Mouse (Mus musculus) cortical plate, adult 2 months (tissue): ENCODE measurements at regions not wholly inside any gene's neighbourhood (a gene's known extent, or its start where the extent isn't known, plus 50 kb on each side); places are given as distances from the start of the nearest gene placed in this dataset.
"Not testable (repeated sequence)": the region's sequence is repeated elsewhere in the genome, so short reads cannot be mapped to it uniquely, and the experiment has no call there.

Experiments used
- H3K27ac ChIP-seq: fragments of 200-500 bp; 2 replicates; pipeline ENCODE4 v1.5.1; 2012; ENCODE audit warnings: low read length, control low read depth, inconsistent platforms; ENCODE audit not compliant: insufficient read depth
- H3K4me1 ChIP-seq: fragments of 200-500 bp; 2 replicates; pipeline ENCODE4 v1.6.1; 2011; ENCODE audit warnings: low read length; ENCODE audit not compliant: control insufficient read depth, insufficient read depth
- H3K4me3 ChIP-seq: fragments of 200-500 bp; 2 replicates; pipeline ENCODE4 v1.5.1; 2011; ENCODE audit warnings: mild to moderate bottlenecking, low read length, control low read depth; ENCODE audit not compliant: insufficient read depth
- CTCF ChIP-seq: fragments of 200-500 bp; IDR thresholded peaks from 2 replicates; pipeline ENCODE4 v1.5.1; 2011; ENCODE audit warnings: mild to moderate bottlenecking, control low read depth, low read length; ENCODE audit not compliant: insufficient read depth; ENCODE audit errors: extremely low read depth
- POLR2A ChIP-seq: fragments of 200-500 bp; IDR thresholded peaks from 2 replicates; pipeline ENCODE4 v1.6.1; 2011; ENCODE audit warnings: mild to moderate bottlenecking, low read length, control low read depth; ENCODE audit not compliant: insufficient read depth; ENCODE audit errors: extremely low read depth

DNA sequence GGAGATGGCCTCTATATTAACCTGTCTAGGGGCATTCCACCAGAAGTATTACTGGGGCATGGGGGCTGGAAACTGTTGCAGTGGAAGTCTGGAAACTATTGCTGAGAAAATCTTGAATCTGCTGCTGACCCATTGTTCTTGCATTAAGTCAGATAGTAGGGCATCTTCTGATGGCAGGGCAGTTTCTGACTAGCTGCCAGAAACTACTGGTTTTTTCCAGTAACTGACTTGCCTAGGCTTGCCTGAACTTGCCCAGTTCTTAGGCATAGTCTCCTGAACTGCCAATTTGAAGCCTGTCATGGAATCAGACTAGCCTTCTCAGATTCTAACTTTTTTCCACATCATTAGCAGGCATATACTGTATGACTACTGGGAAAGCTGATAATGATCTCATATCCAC lies 97.3 kb upstream of the Trim24 start:
- H3K4me3 ChIP-seq, result no peak overlapping the region
- no peak for TF ChIP-seq CTCF
- TF ChIP-seq POLR2A, result no peak
- no peak overlapping the region for H3K27ac ChIP-seq
- H3K4me1 ChIP-seq, result no peaks in the 10 kb centered on the region

DNA sequence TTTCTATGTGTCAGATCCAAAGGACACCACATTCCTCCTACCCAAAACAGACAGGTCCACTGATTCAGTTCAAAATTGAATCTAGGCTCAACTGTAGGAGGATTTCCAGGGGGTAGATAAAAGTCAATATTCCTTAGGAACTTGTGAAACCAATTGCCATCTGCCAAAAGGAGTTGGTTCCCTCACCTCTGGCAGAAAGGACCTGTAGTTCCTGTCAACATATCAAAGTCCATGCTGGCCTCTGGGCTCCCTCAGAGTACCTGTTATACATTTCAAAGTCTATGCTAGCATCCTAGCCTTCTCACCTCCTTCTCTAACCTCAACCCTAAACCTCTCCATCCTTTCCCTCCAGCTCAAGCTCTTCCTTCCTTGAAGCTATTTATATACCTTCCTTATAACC lies 95.5 kb upstream of the Trim24 start:
- no peak overlapping the region for H3K4me3 ChIP-seq

DNA sequence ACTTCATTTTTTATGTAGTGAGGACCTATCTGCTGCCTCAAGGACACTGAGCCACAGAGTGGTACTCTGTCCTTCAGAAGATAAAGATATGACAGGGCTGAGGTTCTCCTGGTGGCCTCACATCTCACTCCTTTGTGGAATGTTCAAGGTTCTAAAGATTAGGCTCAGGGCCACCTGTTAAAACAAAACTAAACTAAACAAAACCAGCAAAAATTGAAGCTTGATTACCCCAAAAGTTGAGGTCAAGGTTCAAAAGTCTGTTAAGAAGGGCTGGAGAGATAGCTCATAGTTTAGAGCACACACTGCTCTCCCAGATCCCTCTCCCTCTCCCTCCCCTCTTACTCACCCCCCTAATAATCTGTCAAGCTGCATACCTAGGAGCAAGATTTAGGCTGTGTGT lies 90.7 kb upstream of the Trim24 start:
- TF ChIP-seq POLR2A (no peak), CTCF (no peak)
- Histone ChIP-seq H3K27ac (no peak overlapping the region), H3K4me3 (no peak overlapping the region), H3K4me1 (no peaks in the 10 kb centered on the region)

More for the DNA sequence above, 95.5 kb upstream of the Trim24 start:
- Histone ChIP-seq H3K4me1 (no peaks in the 10 kb centered on the region), H3K27ac (no peak overlapping the region)
- no peak for TF ChIP-seq CTCF

DNA sequence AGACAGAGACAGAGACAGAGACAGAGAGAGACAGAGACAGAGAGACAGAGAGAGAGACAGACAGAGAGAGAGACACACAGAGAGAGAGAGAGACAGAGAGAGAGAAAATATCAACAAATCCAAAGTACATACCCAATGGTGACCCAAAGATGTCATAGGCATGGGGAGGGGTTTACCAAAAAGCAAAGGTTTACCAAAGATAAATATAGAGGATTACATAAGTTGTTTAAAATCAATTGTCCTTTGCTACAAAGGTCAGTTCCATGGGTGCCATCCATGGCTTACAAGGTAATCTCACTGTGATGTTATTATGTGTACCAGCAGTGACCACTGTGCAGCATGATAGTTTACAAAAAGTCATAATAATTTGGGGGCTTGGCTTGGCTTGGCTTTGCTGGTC lies 88.7 kb upstream of the Trim24 start:
- H3K4me1 ChIP-seq, result no peaks in the 10 kb centered on the region
- H3K4me3 ChIP-seq, result no peak overlapping the region
- TF ChIP-seq CTCF (no peak), POLR2A (no peak)
- no peak overlapping the region for H3K27ac ChIP-seq

DNA sequence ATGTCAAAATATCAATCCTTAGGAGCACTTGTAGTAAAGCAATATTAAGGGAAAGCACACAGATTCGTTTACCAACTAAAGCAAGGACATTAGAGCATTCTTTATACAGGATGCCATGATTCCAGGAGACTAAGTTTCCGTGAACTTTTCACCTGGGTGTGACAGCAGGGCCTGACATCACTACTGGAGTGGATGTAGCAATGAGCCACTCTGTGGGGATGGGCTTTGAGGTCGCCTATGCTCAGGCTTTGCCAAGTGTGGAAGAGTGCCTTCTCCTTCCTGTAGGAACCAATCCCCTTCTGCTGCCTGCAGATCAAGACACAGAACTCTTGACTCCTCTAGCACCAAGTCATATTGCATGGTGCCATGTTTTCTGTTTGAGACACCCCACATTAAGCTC lies 85.3 kb upstream of the Trim24 start:
- H3K4me1 ChIP-seq, H3K4me3 ChIP-seq, H3K27ac ChIP-seq: not testable (repeated sequence)

DNA sequence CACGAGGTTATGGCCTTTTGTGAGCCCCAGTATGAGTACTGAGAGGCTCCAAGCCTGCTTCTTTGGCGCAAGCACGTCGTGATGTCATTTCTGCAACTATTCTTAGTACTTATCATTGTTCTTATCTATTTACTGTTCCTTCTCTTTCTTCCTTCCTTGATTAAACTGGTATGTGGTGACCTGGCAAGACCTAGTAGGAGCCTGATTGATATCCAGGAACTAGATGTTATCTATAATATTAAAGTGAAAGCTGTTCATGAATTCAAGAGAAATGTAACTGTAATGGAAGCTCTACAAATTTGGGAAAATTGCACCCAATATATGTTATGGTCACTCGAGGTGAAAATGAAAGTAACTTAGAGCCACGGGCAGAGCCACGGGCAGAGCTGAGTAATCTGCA lies 84.9 kb upstream of the Trim24 start:
- no peak for TF ChIP-seq CTCF
- TF ChIP-seq POLR2A, result no peak
- no peaks in the 10 kb centered on the region for H3K4me1 ChIP-seq
- H3K4me3 ChIP-seq, result no peak overlapping the region
- H3K27ac ChIP-seq, result no peak overlapping the region

DNA sequence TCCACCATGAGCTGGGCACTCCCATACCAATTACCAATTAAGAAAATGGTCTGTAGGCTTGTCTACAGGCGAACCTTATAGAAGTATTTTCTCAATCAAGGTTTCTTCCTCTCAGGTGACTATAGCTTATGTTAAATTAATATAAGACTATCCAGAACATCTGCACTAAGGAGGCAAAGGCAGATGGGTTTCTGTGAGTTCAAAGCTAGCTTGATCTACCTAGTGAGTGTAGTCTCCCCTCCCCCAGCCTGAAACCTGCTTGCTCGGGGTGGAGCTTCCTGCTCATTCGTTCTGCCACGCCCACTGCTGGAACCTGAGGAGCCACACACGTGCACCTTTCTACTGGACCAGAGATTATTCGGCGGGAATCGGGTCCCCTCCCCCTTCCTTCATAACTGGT lies 82.8 kb upstream of the Trim24 start:
- not testable (repeated sequence) for H3K4me1 ChIP-seq, H3K27ac ChIP-seq, H3K4me3 ChIP-seq

DNA sequence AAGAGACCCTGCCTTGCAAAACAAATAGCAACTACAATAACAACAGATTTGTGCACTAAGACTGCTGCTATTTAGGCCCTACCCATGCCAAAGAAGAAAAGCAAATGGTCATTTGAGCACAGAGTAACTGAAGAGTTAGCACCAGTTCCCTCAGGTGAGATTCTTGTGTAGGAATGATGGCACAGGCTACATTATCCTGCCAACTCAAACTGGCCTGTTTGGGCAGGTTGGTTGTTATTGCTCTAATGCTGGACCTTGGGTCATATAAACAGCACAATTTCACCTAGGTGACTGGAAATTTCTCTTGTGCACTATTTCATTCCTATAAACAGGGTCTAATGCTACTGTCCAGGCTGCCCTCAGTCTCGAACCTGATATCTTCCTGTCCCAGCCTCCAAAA lies 79.7 kb upstream of the Trim24 start:
- H3K4me1 ChIP-seq, result no peaks in the 10 kb centered on the region
- no peak overlapping the region for H3K4me3 ChIP-seq
- H3K27ac ChIP-seq, result no peak overlapping the region
- TF ChIP-seq POLR2A (no peak), CTCF (no peak)

DNA sequence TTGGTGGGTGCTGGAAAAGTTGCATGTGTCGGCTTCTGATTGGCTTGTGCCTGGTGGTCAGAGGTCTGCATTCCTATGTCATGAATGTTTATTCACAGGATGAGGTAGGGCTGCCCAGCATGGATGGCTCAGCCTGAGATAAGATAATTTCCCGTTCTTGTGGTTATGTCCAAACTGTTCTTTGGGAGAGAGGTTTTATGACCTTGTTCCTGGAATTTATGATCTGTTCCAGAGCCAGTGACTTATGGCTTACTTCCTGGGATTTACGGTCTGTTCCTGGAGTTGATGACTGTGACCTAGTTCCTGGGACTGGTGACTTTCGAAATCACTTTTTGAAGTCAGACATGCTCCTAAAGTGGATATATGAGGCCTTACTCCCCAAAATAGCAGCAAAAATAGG lies 76.4 kb upstream of the Trim24 start:
- H3K4me1 ChIP-seq, result no peaks in the 10 kb centered on the region
- H3K4me3 ChIP-seq, result no peak overlapping the region
- no peak overlapping the region for H3K27ac ChIP-seq
- TF ChIP-seq CTCF, result no peak
- no peak for TF ChIP-seq POLR2A

DNA sequence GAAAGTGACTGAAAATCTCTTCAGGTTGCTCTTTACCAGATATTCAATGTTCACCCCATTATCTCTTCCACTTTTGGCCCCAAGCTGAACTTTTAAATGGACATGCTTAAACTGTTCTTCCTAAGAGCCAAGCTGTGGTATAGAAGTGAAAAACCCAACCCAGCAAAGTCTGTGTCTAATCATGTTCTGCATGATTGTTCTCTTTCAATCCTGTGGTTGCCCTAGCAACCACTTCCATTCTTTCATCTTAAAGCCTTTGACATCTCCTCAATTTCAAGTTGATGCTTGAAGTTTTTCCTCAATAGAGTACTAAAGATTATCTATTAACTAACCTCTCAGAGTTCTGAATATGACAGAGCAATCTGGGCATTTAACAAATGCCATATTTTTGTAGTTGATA lies 75.6 kb upstream of the Trim24 start:
- TF ChIP-seq POLR2A (no peak), CTCF (no peak)
- H3K4me3 ChIP-seq, result no peak overlapping the region
- no peaks in the 10 kb centered on the region for H3K4me1 ChIP-seq
- H3K27ac ChIP-seq, result no peak overlapping the region

DNA sequence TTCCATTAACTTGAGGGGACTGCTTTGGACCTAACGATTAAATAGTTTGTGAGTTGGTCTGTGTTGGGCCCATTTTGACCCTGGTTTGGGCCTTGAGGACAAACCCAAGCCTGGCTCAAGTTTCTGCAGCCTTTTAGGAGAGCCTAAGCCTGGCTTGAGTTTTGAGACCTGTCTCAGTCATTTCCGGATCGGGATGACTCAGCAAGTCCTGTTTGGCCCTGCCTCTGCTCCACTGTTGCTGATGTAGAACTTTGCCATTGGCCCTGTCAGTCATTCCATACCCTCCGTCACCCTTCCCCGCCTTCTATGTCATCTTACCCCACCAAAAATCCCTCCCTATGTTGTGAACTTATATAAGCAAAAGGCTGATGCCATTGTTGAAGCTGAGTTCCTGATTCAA lies 67.4 kb upstream of the Trim24 start:
- TF ChIP-seq POLR2A, result no peak
- no peak for TF ChIP-seq CTCF
- Histone ChIP-seq H3K27ac (no peak overlapping the region), H3K4me1 (no peaks in the 10 kb centered on the region), H3K4me3 (no peak overlapping the region)

DNA sequence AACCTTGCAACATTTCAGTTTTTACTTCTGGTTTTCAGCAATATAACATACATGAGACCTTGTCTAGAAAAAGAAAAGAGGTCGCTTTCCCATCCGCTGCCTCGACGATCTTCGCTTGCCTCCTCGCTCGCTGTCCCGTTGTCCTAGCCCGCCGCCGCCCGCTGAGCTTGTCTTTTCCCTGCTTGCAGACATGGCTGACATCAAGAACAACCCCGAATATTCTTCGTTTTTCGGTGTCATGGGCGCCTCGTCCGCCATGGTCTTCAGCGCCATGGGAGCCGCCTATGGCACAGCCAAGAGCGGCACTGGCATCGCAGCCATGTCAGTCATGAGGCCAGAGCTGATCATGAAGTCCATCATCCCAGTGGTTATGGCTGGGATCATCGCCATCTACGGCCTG lies 64.7 kb upstream of the Trim24 start:
- not testable (repeated sequence) for H3K27ac ChIP-seq, H3K4me1 ChIP-seq, H3K4me3 ChIP-seq

DNA sequence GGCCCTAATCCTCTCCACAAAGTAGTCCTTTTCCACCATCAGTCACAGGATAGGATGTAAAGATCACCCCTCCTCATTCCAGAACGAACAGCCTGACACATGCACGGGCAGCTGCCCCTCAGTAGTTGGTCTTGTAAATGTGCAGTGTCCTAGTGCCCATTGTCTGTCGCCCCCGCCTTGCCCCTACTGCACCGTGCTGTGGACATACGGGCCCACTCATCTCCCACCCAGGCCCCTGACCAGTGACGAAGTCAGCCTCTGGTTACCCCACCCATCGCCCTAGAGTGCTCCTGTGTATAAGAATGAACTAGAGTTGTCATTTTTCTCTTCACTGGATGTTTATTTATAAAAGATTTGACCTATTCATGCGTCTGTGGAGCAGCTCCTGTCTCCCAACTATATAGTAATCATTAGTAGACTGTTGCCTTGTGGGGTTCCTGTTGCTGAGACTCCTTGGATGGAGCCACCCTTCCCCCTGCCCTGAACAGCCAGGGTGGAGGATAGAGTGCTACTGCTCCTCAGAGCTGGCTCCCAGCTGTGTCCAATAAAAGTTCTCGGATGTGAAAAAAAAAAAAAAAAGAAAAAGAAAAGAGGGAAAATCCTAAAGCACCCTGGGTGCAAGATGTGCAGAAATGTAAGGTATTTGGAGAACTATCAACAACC lies 64.0 kb upstream of the Trim24 start:
- H3K4me3 ChIP-seq, H3K27ac ChIP-seq, H3K4me1 ChIP-seq: not testable (repeated sequence)

DNA sequence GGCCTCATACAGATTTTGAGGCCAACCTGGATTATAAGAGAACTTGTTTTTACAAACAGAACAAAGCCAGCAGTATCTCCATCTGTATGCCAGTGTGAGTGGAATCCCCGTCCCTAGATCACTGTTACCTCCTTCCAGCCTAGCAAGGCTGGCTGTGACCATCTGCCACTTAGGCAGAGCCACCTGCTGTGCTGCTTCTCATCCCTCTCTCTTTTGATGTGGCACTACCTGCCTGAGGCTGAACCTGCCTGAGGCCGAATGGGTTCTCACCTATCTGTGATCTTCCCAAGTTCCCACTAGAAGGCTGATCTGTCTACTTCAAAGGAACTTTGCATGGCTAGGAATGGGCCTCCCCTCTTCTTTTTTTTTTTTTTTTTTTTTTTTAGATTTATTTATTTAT lies 55.4 kb upstream of the Trim24 start:
- not testable (repeated sequence) for H3K27ac ChIP-seq, H3K4me3 ChIP-seq, H3K4me1 ChIP-seq
